Mouse (Mus musculus): Measurements from ENCODE around the gene Ushbp1. TPM values are rescaled to one million over a fixed set of nuclear protein-coding genes. Genes with fewer than 3 reads are reported as not detected.

Ushbp1 gene
- total and polyA plus RNA-seq, 3 experiments, result 11.9 to 40.1 (median 16.8) TPM

DNA sequence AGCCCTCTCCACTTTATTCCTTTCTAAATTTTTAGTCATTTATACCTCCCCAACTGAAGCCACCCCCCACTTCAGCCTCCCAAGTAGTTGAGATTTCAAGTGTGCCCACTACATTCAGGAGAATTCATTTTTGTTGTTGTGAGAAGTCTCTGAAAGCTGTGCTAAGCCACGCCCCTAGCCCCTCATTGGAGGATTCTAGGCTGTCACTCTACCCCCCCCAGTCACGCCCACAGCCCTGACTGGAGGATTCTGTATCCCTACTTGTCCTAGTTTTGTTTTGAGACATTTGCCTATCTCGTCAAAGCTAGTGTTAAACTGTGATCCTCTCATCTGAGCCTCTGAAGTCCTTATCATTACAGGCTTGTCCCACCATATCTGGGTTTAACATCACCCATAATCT lies 2.7 kb downstream of the Ushbp1 start:
- DNase-seq, result peak; percentile 59

DNA sequence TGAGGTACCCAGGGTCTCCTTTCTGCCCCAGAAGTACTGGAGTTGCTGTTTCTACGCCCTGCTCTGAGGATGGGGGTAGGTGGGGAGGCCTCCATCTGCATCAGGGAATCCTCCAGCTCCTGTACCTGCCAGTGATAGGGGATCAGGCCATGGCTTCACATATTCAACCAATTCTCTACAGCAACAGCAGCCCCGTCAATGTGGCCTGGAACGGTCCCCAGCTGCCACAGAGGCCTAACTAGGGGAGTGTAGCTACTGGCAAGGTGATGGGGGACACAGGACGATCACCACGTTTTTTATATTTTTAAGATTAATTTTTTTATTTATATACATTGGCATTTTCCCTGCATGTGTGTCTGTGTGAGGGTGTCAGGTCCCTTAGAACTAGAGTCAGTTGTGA lies 3.2 kb downstream of the Ushbp1 start:
- peak; percentile 0 for DNase-seq

DNA sequence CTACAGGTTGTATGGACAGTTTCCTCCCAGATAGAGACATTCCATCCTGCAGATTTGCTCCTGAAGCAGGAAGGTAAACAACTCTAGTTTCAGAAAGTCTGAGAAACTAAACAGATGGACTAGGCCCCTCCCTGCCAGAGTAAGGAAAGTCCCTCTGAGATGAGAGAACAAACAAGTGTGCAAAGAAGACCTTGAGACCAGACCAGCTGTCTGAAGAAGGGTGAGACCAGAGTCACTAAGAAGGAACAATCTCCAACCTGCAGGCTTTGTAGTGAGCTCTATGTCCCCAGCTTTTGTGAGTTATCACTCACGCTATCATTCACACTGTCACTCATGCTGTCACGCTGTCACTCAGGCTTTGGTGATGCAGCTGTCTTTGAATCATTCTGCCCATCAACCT lies 3.9 kb downstream of the Ushbp1 start:
- peak; percentile 0 for DNase-seq

DNA sequence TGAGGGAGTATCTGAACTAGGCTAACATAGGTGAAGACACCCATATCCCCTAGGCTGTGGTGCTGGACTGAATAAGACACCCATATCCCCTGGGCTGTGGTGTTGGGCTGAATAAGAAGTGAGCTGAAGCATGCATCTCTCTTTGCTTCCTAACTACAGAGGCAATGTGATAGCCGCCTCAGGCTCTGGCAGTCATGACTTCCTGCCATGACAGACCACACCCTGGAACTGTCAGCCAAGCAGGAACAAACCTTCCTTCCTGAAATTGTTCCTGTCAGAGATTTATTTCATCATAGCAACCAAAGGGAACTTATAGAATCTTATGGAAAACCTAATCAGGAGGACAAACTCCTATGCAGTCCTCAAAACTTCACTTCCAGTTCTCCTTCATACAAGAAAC lies 7.3 kb downstream of the Ushbp1 start:
- no peak for DNase-seq

DNA sequence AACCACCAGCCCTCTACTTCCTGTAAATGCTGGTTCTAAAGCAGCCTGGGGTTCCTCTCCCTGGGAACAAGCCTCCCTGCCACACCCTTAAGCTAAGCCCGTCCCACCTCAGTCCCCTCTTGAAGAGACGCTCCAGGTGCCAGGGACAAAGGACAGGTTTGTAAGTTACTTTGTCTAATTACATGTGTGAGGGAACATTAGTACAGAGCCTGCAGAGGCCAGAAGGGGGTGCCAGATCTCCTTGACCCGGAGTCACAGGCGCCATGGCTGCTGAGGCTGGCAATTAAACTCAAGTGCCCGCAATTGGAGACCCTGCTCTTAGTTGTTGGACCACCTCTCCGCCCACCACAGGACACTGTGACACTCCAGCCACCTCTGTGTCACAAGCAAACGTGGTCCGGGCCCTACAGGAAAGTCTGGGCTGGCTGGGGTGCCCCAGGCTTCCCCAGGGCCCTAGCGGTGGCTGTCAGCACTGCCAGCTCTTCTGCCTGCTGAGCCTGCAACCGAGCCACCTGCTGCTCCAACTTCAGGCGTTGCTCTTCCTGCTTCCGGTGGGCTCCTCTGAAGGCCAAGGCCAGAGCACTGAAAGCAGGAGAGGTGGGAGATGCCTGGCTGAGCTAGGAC lies 10.3 kb downstream of the Ushbp1 start:
- no peak for DNase-seq

DNA sequence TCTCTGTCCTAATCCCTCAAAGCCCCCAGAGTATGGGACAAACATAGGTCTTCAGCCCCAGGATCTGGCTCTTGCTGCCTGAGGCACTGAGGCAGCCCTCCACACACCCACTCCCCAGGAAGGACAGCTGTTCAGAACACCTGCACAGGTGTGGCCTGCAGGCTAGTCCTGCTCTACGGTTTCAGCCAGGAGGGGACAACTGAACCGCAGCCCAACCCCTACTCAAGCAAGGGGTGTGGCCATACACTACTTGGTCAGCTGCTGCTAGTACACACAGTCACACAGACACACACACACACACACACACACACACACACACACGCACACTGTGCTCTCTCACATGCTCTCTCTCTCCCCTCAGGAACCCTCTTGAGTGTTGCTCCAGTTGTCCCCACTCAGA lies 11.7 kb downstream of the Ushbp1 start:
- no peak for DNase-seq

DNA sequence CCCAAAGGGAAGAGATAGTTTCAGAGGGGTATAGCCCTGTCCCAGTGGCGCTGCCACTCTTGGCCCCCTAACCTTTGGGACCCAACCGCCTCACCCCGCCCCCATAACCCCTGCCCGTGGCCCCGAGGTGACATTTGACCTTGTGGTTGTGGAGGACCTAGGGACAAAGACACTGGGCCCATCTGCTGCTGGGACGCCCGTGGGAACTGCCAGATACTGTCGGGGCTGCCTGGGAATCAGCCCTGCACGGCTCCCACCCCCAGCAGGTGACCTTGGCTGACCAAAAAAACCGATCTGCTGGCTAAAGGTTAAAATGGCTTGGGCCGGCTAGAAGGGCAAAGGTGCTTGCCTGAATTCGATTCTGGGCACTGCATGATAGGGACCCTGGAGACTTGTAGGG lies 12.2 kb downstream of the Ushbp1 start:
- DNase-seq, result peak; percentile 63

DNA sequence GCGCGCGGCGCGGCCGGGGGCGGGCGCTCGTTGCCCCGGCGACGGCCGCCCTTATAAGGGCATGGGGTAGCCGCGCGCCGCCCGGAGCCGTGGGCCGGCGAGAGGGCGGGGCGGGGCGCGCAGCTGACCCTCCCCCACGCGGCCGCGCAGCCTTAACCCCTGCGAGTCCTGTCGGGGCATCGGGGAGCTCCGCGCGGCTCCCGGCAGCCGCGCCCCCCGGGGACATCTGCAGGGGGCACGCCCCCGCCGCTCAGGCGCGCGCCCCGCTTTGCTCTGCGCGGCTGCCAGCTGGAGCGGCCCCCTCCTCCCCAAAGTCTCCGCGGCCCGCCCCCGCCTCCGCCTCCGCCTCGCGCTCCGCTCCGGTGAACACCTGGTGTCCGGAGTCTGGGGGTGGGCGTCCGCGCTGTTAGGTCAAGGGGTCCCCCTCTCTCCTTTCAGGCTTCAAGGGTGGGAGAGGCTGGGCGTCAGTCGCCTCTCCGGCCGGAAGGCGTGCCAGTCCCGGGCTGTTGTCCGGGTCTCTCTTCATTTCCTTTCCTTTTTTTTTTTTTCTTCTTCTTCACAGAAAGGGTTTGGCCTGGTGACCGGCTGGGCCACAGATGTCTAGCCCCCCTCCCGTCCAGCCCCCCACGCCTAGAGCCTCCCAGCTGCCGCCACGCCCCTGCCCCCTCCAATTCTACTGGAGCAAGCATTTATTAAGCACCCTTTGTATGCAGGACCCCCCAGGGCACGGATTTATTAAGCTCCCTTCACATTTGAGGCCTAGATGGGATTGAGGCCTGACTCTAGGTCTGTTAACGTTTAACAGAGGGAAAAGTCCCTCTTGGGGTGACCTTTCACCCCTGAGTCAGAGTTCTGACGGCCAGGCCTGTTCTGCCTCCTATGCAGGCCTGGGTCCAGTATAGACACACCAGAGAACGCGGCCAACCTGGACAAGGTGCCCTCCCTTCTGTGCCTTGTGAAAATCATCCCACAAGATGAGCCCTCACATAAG lies 13.3 kb downstream of the Ushbp1 start:
- peak; percentile 94 for DNase-seq

DNA sequence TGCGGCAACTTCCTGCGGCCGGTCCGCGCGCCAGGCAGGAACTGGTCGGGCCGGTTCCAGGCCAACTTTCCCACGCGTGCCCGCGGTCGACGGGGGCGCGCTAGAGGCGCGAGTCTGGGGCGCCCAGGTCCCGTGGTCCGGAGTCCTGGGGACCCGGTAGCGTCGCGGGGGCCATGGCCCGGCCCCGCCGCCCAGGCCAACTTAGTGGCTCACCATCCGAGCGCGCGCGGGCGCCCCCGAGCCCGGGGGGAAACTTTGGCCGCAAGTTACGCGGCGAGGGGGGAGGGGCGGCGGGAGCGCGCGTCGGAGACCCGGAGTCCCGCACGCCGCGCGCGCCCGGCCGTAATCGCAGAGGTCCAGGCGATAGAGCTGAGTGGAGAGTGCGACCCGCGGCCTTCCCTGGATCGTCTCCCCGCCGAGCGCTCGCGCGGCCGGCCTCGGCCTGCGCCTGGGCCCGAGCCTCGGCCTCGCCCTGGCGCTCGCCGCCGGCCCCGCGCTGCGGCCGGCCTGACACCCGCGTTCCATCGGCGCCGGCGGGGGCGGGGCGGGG lies 14.1 kb downstream of the Ushbp1 start, which contains the start of gene Nr2f6:
Nr2f6 (minus strand) TSS at position 540 of the 550 bp plus-strand sequence.
- peak; percentile 84 for DNase-seq

DNA sequence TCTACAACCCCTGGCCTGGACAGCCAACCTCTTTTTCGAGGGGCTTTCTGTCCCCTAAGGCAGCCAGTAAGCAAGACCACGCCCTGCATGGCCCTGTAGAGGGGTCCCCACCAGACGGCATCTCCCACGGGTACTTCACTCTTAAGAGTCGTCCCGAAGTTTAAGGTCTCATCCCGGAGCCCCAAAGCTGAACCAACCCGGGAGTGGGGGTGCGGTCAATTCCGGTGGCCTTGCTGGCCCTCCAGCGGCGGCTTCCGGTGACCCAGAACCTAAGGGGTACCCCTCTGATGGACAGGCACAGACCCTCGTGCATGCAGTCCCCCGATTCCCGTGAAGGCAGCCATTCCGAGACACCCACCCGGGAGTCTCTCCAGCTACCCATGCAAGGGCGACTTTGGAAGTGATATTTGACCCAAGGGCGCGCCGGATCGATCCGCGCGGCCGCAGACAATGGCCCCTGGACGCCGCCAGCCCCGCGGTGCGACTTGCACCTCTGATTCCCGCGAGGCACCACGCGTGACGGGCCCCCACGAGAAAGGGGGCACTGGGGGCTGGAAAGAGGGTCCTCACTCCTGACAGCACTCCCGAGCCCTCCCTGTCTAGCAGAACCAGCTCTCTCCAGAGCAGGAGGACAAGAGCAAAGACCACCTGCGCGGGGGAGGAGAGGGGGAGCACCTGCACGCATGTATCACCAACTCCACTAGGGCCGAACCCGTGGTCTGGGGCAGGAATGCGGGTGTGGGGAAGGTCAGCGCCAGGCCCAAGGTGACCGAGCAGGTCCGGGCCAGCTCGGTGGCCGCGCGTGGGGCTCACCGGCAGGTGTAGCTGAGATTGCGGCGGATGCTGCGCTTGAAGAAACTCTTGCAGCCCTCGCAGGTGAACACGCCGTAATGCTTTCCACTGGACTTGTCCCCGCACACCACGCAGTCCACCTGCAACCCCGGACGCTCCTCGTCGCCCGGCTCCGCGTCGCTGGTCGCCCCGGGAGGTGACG lies 15.1 kb downstream of the Ushbp1 start:
- peak; percentile 59 for DNase-seq

DNA sequence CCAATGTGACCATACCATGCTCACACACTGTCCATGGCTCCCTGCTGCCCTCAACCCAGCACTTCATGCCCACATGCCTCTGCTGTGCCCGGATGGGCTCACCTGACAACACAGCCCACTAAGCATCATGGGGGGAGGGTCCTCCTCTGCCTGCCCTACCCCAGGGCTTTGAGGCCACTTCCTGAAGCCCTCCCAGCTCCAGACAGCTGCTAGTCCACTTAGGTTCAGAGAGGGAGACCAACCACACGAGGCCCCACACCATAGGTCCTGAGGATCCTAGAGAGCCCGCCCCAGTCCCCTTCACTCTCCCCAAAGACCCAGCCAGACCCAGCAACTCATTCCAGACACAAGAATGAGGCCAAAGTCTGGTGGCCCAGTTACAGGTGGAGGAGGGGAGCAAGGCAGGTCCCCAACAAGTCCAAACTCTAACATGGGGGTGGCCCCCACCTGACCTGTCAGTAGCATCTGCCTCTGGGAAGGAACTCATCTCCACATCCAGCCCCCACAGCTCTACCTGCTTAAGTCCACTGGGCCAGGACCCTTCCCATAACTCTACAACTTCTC lies 16.0 kb downstream of the Ushbp1 start:
- DNase-seq, result no peak

DNA sequence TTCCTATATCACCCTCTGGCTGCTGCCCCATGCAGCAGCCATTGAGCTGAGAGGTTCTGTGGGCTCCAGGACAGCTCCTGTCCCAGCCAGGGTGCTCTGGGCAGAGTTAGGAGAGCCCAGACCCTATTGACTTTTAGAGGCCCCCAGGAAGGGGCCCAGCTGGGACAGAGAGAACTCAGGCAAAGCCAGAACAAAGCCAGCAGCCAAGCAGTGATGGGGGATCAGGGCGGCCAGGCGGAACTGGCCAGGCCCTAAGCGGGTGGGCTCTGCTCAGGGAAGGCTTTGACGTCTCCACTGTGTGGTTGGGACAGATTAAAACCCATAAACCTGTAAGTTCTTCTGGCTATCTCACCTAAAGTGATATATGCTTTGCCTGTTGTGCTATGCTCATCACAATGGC lies 16.6 kb downstream of the Ushbp1 start:
- no peak for DNase-seq

DNA sequence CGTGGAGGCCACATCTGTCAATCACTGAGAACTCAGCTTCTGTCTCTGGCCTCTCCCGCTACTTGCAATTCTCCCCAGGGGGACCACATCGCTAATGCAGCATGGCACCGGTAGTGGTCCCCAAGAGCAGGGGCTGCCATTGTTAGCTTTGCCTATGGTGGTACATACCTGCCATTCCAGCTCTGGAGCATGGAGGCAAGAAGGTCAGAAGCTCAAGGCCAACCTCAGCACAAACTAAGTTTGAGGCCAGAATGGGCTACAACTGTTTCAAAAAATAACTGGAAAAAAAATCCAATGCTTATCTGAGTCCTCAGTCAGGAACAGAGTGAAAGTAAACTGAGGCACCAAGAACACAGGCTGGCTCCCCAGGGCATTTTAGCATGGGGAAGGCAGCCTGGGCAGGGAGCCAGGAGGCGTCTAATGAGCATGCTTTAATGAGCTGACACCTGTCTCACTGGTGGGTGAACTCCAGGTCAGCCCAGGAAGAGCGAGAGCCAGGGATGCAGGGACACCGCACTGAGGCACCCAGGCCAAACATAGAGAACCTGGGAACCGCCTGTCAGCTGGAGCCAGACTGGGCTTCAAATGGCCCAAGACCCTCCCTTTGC lies 19.1 kb downstream of the Ushbp1 start:
- no peak for DNase-seq

DNA sequence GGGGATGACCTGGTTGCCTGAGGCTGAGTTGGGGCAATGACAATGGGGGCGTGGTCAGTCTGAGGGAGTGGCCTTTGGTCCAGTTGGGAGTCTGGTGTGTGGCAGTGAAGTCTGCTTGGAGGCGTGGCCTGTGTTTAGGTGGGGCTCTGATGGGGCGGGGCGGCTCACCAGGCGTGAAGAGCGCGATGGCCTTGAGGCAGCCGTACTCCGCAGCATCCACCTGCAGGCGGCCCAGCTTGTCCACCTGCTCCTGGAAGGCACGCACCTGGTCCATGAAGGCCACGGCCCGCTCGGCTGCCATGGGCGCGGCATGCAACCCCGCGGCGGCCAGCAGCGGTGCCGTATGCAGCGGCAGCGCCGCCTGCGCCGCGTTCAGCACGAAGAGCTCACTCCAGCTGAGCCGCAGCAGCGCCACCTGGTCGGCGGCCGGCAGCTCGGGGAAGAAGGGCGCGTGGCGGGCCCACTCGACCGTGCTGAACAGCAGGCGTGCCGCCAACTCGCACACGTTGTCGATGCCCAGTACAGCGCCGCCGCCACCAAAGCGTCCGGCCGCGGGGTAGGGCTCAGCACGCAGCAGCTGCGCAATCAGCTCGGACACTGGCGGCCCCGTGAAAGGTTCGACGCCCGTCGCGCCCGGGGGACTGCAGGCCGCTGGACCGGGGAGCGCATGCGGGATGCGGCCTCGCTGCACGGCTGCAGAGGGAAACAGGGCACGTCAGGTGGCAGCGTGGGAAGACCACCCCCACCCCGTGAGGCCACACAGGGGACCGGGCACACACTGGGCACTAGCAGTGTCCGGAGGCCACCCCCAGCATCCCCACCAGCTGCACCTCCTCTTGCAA lies 19.8 kb downstream of the Ushbp1 start:
- DNase-seq, result peak; percentile 88

DNA sequence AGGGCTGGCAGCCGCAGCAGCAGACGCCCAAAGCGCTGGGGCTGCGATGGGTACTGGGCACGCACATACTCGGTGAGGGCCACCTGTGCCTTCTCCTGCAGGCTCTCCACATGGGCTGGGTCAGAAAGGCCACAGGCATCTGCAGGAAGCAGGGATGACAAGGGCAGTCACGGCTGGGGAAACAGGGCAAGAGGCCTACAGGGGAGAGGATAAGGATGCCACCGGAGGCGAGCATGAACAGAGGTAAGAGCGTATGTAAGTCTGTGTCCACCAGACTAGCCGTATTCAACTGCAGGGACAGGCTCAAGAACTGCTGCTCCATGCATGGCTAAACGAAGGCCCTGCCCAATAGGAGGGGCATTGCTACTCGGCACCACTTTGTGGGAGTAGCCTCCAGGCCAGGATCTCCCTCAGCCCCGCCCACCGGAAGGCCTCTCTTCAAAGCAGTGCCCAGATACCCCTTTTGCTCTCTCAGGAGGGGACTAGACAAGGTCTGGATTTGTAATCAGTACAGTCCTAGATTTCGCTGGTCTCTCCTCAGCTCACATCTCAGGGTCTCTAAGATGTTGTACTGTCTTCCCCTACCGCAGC lies 20.9 kb downstream of the Ushbp1 start:
- DNase-seq, result no peak

DNA sequence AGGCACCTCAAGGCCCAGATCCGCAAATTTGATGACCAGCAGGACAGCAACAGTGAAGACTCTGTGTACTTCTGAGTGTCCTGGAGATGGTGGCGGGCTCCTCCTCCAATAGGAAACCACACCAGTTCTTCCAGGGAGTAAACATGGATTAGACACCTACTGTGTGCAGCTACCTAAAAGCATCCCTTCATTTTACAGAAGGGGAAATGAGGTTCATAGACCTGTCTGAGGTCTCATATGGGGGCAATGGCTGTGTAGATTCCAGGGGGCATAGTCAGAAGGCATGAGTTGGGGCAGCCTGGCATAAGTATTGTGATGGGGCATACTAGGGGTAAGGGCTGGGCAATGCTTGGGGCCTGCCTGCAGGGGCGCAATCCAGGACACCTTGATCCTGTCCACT lies 22.6 kb downstream of the Ushbp1 start:
- DNase-seq, result no peak

DNA sequence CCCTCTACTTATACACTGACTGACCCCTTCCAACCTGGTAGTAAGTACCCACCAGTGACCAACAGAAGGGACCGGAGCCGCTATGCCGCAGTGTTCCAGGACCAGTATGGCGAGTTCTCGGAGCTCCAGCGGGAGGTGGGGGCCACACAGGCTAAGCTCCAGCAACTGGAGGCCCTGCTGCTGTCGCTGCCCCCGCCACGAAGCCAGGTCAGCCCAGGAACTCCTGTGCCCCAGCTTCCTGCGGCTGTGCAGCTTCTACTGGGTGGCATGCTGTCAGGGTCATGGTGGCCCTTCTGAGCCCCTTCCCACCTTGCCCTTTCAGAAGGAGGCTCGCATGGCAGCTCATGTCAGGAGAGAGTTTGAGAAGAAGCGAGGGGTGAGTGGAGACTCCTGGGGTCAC lies 23.2 kb downstream of the Ushbp1 start:
- DNase-seq, result no peak

DNA sequence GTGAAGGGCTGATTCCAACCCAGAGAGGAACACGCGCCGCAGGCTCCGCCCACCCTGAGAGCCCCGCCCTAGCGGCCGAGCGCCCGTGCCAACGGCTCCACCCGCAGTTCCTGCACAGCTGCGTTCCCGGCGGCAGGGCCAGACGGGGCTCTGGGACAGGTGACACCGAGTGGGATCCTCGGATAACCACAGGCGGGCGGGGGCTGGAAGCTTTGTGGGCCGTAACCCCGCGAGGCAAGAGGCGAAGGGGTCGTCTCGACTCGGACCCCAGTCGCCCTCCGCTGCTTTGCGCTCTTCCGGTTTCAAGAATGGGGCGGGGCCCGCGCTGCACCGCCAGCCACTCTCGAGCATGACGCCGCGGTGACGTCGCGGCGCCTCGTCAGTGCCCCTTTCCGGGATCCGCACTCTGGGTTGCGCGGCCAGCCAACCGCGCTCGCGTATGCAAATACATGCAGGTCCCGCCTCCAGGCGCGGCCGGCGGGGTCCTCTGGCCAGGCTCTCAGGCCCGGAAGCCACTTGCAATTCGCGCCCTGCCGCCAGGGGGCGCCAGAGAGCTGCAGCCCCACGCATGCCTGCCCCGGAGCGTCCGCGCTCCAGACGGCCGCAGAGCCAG lies 24.3 kb downstream of the Ushbp1 start, which contains the start of gene Ocel1:
Ocel1 (plus strand) TSS at position 63 of the 613 bp plus-strand sequence.
- DNase-seq, result peak; percentile 99

DNA sequence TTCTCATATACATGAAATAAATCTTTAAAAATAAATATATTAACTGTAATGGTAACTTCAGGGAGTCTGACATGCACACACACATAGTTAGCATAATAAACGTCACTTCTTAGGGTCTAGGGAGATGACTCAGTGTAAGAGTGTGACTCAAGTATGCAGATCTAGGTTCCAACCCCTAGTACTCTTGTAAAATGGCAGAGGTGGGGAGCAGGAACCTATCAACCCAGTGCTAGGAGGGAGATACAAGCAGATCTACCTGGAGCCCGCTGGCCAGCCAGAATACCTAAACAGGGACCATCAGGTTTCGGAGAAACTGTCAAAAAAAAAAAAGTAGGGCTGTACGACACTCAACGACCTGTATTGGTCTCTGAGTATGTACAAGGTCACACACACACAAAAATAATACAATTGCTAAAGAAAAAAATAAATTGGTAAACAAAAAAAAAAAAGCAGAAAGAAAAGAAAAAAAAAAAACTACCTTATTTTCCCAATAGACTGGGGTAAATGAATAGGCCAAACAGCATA lies 24.8 kb downstream of the Ushbp1 start:
- DNase-seq, result no peak

Measured in adrenal gland, adult 2 months (tissue).